Mouse (Mus musculus) layer of hippocampus, adult 2 months (tissue): ENCODE data around the gene 1810009A15Rik. TPM values are rescaled to one million over a fixed set of nuclear protein-coding genes. Genes with fewer than 3 reads are reported as not detected.
A peak's percentile ranks its signal among the peaks of the same experiment; 100 is the strongest.
"Not testable (repeated sequence)": the region's sequence is repeated elsewhere in the genome, so short reads cannot be mapped to it uniquely, and the experiment has no call there.

ENCODE experiments used
- DNase-seq, 2 experiments: peaks; one replicate each; pipeline ENCODE4 v3.0.0; 2022; ENCODE audit warnings: low spot score in 2 of 2
- H3K27ac ChIP-seq: fragments of 200-600 bp; 2 replicates; pipeline ENCODE4 v1.8.1; 2022
- H3K4me3 ChIP-seq: fragments of 200-600 bp; 2 replicates; pipeline ENCODE4 v1.8.1; 2022; ENCODE audit warnings: mild to moderate bottlenecking
- CTCF ChIP-seq: fragments of 200-600 bp; conservative IDR thresholded peaks from 2 replicates; pipeline ENCODE4 v1.8.1; 2022; ENCODE audit warnings: antibody characterized with exemption, mild to moderate bottlenecking, moderate library complexity
- total RNA-seq, 2 experiments: library from RNA; stranded (reverse); gene quantifications; 2 replicates each; pipeline ENCODE4 v1.2.3; 2021

The 1810009A15Rik gene
- total RNA-seq, 2 experiments from 2014 or later, result 25.3 to 30.0 TPM

DNA sequence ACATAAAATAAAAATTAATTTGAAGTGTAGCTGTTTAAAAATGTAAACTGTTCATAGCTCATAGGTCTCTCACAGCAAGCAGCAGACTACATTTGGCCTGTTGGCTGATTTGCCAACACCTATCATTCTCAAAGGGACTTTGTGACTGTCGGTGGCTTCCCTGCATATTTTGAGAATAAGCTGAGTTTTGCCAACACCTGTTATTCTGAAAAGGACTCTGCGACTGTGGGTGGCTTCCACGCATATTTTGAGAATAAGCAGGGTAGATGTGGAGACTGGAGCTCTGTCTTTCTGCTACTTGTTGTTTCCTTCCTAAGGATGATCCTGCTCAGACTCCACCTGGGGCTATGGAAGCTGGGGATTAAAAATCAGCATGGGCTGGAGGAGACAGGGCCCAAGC lies 35.5 kb upstream of the 1810009A15Rik start:
- no peak for TF ChIP-seq CTCF
- Histone ChIP-seq H3K27ac (no peak overlapping the region), H3K4me3 (no peak overlapping the region)
- no peak for DNase-seq

GRCm38 (mm10) chr19:8857689-8858088 lies 31.0 kb upstream of the 1810009A15Rik start:
- peak; percentile 85 for TF ChIP-seq CTCF
- H3K27ac ChIP-seq, result no peak overlapping the region
- no peak overlapping the region for H3K4me3 ChIP-seq
- DNase-seq, result peak in 1 of 2 experiments; percentile 47

- Histone ChIP-seq H3K27ac (no peak overlapping the region), H3K4me3 (no peak overlapping the region)
- DNase-seq, result no peak
- TF ChIP-seq CTCF, result peak; percentile 64
Observed at GRCm38 (mm10) chr19:8859018-8859417, 29.6 kb upstream of the 1810009A15Rik start.

GRCm38 (mm10) chr19:8864265-8864664 lies 24.4 kb upstream of the 1810009A15Rik start:
- no peak for DNase-seq
- no peak overlapping the region for H3K27ac ChIP-seq
- H3K4me3 ChIP-seq, result no peak overlapping the region
- no peak for TF ChIP-seq CTCF

DNA sequence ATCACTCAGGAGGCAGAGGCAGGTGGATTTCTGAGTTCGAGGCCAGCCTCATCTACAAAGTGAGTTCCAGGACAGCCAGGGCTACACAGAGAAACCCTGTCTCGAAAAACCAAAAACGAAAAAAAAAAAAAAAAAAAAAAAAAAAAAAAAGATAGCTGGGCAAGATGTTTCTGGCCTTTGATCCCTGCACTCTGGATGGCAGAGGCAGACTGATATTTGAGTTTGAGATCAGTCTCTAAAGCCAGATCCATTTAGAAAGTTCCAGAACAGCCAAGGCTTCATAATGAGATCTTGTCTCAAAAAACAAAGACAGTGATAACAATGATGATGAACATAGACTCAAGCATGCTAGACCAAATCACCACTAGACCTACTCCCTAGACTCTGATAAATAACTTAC lies 18.3 kb upstream of the 1810009A15Rik start:
- H3K4me3 ChIP-seq, DNase-seq: not testable (repeated sequence)
- peak overlapping the region; percentile 94; the same call in 1 of the 2 replicates for H3K27ac ChIP-seq

- DNase-seq, result no peak
- peak overlapping the region; percentile 94 for H3K27ac ChIP-seq
- peak overlapping the region; percentile 99 for H3K4me3 ChIP-seq
- TF ChIP-seq CTCF, result no peak
Observed at GRCm38 (mm10) chr19:8870838-8871237, 17.8 kb upstream of the 1810009A15Rik start.

GRCm38 (mm10) chr19:8871267-8872186 lies 17.1 kb upstream of the 1810009A15Rik start, which contains the start of gene Ubxn1:
TSS of gene Ubxn1 (plus strand) at chr19:8871496.
- no peak for TF ChIP-seq CTCF
- peak; percentile 99 for DNase-seq
- peak within 1 kb of the TSS; percentile 99 for H3K4me3 ChIP-seq
- H3K27ac ChIP-seq, result peak within 1 kb of the TSS; percentile 94

DNA sequence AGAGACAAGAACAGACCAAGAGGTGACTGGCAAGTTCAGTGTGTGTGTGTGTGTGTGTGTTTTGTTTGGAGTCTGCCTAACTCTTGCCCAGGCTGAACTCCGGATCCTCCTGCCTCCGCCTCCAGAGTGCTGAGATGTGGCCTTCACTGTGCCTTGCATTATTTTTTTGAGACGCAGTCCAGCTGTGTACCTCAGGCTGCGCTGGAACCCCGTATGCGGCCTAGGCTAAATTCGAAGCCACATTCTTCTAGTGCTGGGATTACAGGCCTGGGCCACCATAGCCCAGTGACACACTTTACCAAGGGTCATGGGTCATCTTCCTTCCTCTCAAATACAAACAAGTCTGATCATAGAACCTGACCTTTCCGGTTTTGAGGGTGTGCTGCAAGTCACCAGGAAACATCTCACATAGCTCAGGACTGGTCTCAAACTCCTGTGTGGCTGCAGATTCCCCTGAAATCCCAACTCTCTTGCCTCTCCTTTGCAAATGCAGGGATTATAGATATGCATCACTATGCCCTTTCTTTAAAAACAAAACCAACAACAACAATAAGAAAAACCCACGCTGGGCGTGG lies 16.3 kb upstream of the 1810009A15Rik start:
- Histone ChIP-seq H3K27ac (no peak overlapping the region), H3K4me3 (peak overlapping the region; percentile 99)
- TF ChIP-seq CTCF, result no peak
- no peak for DNase-seq

- DNase-seq, result no peak
- H3K27ac ChIP-seq, result no peak overlapping the region
- H3K4me3 ChIP-seq, result no peak overlapping the region
- no peak for TF ChIP-seq CTCF
Observed at GRCm38 (mm10) chr19:8875031-8875430, 13.6 kb upstream of the 1810009A15Rik start.

DNA sequence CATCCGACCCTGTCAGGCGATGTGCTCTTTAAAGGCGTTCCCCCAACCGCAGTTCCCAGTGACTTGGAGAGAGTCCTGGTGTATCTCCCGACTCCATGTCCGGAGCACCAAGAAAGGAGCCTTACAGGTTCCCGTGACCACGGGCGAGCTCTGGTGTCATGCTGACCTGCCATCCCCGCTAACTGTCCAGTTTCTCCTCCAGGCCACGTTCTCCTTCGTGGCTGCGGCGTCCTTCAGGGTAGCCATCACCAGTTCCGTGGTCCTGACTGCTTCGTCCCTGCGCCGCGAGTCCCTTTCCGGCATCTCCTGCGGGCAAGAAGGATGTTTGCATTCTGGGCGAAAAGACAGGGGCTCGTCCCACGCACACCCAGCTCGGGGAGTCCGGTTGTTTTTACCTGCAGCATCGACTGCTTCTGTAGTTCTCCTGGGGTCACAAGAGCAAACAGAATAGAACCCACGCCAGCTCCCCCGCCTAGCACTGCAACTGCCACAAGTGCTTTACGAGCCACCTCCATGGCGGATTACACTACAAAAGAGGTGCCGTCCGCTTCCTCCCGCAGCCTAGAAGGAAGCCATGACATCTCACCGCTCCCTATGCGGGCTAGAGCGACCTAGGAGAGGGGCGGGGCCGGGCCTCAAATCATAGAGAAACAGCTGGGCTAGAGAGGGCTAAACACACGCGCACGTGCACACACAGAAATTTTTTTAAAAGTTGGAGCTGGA lies 8.2 kb upstream of the 1810009A15Rik start, which contains the start of gene Uqcc3:
Gene Uqcc3, minus strand, starts transcription at position 613 of the 723 bp plus-strand sequence.
- Histone ChIP-seq H3K27ac (peak within 1 kb of the TSS; percentile 91), H3K4me3 (peak within 1 kb of the TSS; percentile 93)
- DNase-seq, result peak; percentile 88 to 89
- TF ChIP-seq CTCF, result no peak

GRCm38 (mm10) chr19:8881034-8881392 lies 7.6 kb upstream of the 1810009A15Rik start:
- no peak for TF ChIP-seq CTCF
- no peak for DNase-seq
- Histone ChIP-seq H3K4me3 (peak overlapping the region; percentile 93), H3K27ac (peak overlapping the region; percentile 91)

GRCm38 (mm10) chr19:8883616-8884015 lies 5.0 kb upstream of the 1810009A15Rik start, which contains the start of the genes Lbhd1 and Gm49403:
TSS of gene Lbhd1 (plus strand) at chr19:8883732.
TSS of gene Gm49403 (plus strand) at chr19:8883930.
- TF ChIP-seq CTCF, result no peak
- no peak within 1 kb of the TSS for H3K27ac ChIP-seq
- no peak for DNase-seq
- H3K4me3 ChIP-seq, result no peak within 1 kb of the TSS
